Mouse (Mus musculus): ENCODE measurements around the gene Tmem132b.

Gene Tmem132b

DNA sequence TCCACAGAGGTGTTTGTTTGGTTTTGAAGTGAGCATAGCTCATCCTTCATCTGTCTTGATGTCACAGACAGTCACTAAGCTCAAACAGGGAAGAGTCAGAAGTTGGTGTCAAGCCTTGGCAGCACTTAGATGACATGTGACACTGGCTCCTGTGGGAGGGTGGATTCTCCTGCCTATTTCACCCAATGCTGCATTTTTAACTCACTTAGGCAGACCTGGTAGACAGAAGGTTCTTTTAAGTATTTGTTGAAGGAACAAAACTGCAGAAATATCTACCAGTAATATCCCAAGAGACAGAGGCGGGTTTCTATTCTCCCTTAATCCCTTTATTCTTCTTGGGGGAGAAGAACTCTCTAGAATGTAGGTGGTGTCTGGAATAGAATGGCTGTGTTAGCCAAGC is 226.9 kb downstream of the Tmem132b start:
- DNase-seq (ENCODE audit: low read depth, low spot score), result no peak

DNA sequence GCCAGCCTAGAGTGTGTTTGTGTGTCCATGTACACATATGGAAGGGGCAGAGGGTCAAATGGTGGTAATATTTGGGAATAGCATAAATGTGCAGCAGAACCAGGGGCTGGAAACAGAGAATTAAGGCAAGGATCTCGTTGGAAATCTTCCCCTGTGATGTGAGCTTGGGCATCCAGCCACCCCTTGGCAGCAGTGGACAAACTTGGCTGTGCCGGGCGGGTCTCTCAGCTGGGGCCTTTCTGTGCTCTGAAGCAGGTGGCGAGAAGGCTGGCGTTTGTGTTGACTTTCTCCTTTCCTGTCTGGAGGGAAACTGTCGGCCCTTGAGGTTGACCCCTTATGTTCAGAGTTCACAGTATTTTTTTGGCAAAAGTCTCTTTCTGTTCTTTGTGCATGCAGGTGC is 235.4 kb downstream of the Tmem132b start:
- DNase-seq (ENCODE audit: low read depth, low spot score), result no peak

DNA sequence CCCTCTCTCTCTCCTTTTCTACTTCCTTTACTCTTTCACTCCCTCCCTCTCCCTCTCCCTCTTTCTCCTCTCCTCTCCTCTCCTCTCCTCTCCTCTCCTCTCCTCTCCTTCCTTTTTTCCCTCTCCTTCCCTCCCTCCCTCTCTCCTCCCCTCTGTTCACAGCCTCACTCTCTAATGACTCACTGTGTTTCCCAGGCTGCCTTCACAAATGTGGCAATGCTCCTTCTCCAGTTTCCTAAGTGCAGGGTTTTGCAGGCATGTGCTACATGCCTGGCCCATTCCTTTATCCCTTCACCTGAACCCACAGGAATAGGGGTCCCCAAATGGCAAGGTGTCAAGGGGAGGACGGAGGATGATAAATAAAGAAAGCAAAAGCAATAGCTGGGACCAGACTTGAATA is 236.4 kb downstream of the Tmem132b start:
- no peak for DNase-seq (ENCODE audit: low read depth, low spot score)

GRCm38 (mm10) chr5:125772238-125772637 is 240.7 kb downstream of the Tmem132b start:
- no peak for DNase-seq (ENCODE audit: low read depth, low spot score)

- DNase-seq (ENCODE audit: low read depth, low spot score), result no peak
Observed at GRCm38 (mm10) chr5:125772756-125773155, 241.2 kb downstream of the Tmem132b start.

- DNase-seq (ENCODE audit: low read depth, low spot score), result no peak
Observed at GRCm38 (mm10) chr5:125780332-125780731, 248.8 kb downstream of the Tmem132b start.

- DNase-seq (ENCODE audit: low read depth, low spot score), result no peak
Observed at GRCm38 (mm10) chr5:125792643-125793042, 261.1 kb downstream of the Tmem132b start.

GRCm38 (mm10) chr5:125794318-125794717 is 262.7 kb downstream of the Tmem132b start:
- no peak for DNase-seq (ENCODE audit: low read depth, low spot score)

DNA sequence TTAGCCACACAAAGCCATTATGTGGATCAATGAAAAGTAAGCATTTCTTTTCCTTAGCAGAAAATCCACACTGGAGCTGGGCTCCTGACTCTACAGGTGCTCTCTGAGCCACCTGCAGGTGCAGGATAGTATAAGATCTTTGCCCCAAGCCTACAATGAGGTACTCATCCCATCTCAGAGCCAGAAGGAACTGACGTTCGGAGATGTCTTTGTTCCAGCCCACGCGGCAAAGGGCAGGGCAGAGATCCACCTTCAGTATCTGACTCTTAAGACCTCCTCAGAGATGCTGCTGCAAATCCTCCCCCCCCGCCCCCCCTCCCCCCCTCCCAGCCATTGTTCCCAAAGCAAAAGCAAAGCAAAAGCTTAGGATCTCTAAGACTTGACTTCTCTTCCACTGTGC is 268.0 kb downstream of the Tmem132b start:
- no peak for DNase-seq (ENCODE audit: low read depth, low spot score)

GRCm38 (mm10) chr5:125800025-125800424 is 268.5 kb downstream of the Tmem132b start:
- no peak for DNase-seq (ENCODE audit: low read depth, low spot score)

- DNase-seq (ENCODE audit: low read depth, low spot score), result no peak
Observed at GRCm38 (mm10) chr5:125802801-125803200, 271.2 kb downstream of the Tmem132b start.

DNA sequence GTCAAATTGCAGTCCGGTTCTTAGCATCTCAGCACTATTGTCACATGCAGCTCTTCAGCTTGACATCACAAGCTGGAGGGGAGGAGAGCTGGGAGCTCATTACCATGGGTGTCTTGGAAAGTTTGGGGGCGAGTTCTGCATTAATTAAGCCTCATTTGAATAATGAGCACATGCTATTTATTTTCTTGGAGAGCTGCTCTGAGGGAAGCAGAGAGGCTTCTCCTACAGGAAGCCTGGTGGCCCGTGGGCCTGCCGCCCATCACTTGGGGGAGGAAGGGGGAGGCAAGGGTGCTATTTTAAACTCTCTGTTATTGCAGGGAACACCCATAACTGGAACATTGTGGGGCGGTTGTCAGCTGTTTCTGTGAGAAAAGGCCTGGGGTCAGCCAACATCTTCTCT is 273.8 kb downstream of the Tmem132b start:
- no peak for DNase-seq (ENCODE audit: low read depth, low spot score)

DNA sequence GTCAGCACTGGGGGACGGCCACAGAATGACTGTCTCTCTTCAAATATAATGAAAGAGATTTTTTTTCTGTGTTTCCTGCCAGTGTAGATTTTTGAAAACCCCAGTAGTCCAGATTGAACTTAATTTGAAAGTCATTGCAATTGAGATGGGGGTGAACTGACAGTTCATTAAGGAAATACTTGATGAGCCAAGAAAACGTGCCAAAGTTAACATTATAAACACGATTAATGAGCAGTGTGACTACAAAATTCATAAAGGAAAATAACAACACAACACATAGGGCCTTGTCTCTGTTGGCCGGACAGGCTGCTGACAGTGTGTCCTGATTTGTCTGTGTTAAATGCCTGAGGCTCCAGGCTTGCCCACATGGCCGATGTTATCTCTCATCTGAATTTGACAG is 276.3 kb downstream of the Tmem132b start:
- no peak for DNase-seq (ENCODE audit: low read depth, low spot score)

- no peak for DNase-seq (ENCODE audit: low read depth, low spot score)
Observed at GRCm38 (mm10) chr5:125829342-125829741, 297.8 kb downstream of the Tmem132b start.

- no peak for DNase-seq (ENCODE audit: low read depth, low spot score)
Observed at GRCm38 (mm10) chr5:125835890-125836289, 304.3 kb downstream of the Tmem132b start.

- no peak for DNase-seq (ENCODE audit: low read depth, low spot score)
Observed at GRCm38 (mm10) chr5:125836761-125837160, 305.2 kb downstream of the Tmem132b start.

All from A20 (cell line).